Mouse (Mus musculus) WW6 (cell line): ENCODE data around the gene Dclre1c.

Experiments used
- DNase-seq: peaks from one replicate; pipeline ENCODE4 v3.0.0-alpha.2; 2013; ENCODE audit warnings: low read depth, low spot score

The Dclre1c gene

DNA sequence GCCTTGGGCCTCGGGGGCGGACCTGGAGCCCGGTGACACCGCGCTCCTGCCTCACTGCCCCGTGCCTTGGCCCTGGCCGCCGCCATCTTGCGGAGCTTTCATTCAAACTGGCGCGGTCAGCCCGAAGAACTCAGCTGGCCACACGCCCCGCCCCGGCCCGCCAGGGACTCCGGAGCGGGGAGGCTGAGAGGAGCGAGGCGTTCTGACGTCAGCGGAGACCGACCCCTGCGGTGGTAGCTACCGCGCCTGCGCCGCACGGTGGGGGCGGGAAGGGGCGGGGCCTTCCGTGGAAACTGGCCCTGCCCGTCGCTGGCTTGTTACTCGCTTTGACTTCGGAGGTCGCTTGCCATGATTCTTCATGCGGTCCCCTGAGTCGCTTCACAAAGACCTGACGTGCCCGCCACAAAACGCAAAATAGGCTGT is 50.9 kb downstream of the Dclre1c start, which contains the start of gene Suv39h2:
Suv39h2 (minus strand) TSS at position 171 of the 423 bp plus-strand sequence.
- DNase-seq, result peak; percentile 81

DNA sequence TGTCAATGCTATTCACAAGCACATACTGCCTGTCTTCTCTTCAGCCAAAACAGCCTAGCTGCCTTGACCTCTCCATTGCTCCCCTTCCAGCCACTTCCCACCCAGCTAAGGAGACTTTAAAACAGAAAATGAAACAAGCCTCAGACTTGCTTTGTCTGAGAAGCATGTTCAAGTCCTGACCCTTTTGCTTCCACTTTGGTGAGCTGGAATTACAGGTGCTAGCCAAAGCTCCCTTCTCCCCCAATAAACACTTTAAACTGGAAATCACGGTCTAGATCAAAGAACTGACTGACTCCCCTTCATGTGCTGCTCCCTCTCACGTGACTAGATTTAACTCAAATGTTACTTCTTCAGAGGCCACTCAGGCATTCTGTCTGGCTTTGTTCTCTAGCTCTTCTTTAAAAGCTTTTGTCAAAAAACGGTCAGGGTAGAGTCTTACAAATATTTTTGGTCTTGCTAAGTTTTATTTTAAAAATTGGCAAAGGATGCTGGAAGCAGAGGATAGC is 51.9 kb downstream of the Dclre1c start:
- DNase-seq, result no peak

DNA sequence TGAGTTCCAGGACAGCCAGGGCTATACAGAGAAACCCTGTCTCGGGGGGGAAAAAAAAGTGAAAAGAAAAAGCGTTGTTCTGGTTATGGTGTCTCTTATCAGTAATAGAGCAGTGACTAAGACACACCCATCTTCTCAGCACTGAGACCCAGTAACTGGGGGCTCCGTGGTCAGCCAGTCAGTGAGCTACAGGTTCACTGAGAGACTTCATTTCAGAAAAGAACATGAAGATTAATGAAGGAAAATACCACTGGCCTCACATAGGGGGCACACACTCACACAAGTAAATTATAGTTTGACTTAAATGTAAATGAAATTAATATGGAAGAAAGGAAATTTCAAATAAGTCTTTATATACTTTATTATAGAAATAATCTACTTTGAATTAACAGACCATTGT is 56.3 kb downstream of the Dclre1c start:
- no peak for DNase-seq

GRCm38 (mm10) chr2:3489816-3490215 is 65.9 kb downstream of the Dclre1c start:
- DNase-seq, result no peak

DNA sequence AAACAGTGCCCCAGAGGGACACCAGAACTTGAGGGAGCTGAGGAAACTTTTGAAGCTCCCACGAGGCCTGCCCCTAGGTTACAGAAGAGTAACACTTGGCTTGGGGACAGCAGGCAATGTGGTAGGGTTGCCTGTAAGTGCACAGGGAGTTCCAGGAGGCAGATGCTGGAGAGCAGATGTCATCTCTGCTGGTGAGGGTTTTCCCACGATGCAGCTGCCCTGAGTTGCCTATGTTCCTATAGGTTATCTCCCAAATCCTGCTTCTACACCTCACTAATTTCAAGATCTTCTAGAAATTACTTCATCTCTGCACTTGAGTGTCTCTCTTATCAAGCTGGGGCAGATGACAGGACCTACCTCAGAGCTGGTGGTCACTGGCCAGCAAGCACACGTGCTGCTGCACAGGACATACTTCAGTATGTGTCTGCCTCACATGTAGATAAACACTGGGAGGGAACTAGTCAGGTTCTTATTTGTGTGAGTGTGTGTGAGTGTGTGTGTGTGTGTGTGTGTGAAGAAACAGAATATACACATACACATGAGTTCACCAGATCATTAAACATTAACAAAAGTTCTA is 70.0 kb downstream of the Dclre1c start:
- DNase-seq, result no peak

DNA sequence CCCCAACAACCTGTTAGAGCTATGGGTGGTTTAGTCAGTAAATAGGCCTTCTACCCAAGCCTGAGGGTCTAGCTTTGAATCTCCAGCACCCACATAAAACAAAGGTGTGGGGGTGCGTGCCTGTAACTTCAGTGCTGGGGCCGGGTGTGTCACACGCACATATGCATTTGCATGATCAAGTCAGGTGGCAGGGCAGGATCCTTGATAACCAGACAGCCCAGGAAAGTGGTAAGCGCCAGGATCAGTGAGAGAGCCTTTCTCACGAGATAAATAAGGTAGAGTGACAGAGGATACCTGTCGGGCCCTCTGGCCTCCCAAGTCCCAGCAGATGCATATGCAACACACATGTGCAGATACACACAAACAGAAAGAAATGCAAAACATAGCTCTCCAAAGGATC is 75.6 kb downstream of the Dclre1c start:
- no peak for DNase-seq

- DNase-seq, result no peak
Observed at GRCm38 (mm10) chr2:3500886-3501285, 77.0 kb downstream of the Dclre1c start.

GRCm38 (mm10) chr2:3512076-3512475 is 88.1 kb downstream of the Dclre1c start:
- no peak for DNase-seq

DNA sequence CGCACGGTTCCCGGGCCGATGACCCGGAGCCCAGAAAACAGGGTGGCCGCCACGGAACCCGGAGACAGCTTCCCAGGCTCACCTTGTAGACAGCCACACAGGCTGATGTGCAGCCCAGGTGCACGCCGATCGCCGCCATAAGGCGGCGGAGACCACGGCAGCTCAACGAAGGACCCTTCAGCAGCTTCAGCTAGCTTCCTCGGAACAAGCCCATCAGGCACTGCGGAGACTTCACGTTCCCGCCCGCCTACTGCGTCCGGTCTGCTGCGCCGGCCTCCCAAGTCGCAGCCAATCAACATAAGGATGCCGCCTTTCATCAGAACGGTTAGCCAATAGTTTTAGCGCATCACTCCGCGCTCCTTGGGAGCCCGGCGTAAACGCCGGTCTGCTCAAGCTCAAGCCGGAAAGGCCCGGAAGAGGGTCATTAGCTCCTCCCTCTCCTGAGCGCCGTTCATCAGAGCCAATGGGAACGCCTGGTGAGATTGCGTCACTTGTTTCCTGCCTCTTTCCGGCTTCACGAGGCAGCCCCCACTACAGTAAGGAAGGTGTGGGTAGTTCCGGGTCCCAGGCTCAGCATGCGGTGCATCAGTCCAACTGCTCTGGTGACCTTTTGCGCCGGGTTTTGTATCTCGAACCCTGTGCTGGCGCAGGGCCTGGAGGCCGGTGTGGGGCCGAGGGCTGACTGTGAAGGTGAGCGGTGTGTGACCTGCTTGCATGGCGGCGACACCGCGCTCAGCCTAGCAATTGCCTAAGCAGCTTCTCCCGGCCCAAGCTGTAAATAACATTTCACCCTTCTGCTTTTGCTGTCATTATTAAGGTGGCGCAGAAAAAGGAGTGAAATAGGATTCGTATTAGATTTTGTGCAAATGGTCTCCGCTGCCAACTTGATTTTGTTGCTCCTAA is 88.9 kb downstream of the Dclre1c start, which contains the start of the genes Gm45902, Hspa14 and Cdnf:
Gm45902 (minus strand) TSS at position 239 of the 903 bp plus-strand sequence.
Hspa14 (minus strand) TSS at position 263 of the 903 bp plus-strand sequence.
Cdnf (plus strand) TSS at position 479 of the 903 bp plus-strand sequence.
- peak; percentile 92 for DNase-seq
